Mouse (Mus musculus): Measurements from ENCODE around the gene Tacc2. TPM values are rescaled to one million over a fixed set of nuclear protein-coding genes. Genes with fewer than 3 reads are reported as not detected.

Tacc2 gene
- polyA plus RNA-seq, 1 experiment, result 72.2 TPM

DNA sequence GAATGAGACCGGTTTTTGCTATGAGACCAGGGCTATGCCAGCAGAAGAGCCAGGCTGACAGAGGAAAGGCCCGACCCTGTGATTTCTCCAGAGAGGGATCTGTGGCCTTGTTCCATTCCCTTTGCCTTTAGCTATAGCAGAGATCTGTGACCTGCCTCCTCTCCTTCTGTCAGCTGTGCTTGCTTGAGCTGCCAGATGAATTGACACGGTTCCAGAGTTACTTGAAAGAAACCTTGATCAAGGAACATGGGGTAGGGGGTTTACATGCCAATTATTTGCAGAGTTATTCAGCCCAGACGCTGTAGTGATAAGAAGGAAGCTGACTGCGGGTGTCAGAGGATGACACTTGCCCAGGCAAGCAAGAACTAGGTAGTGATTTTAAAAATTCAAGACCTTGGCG is 20.3 kb downstream of the Tacc2 start:
- DNase-seq, result no peak
- Histone ChIP-seq H3K27ac (ENCODE audit: insufficient read depth, low read depth, low read length) (no peak overlapping the region), H3K27me3 (replicated peaks; ENCODE audit: control insufficient read depth, insufficient read depth, low read length) (no peaks in the 10 kb centered on the region), H3K4me3 (ENCODE audit: insufficient read depth, low read depth, low read length) (no peak overlapping the region), H3K36me3 (ENCODE audit: control insufficient read depth, insufficient read depth, low read length) (no peaks in the 10 kb centered on the region), H3K4me1 (ENCODE audit: control insufficient read depth, insufficient read depth, low read length) (peaks cover 23% of the 10 kb centered on the region)
- 75% methylated on average over 6 of the region's 6 CpGs for WGBS
- TF ChIP-seq POLR2A (IDR thresholded peaks at IDR 0.05; ENCODE audit: low read depth, low read length) (no peak), CTCF (conservative IDR thresholded peaks at IDR 0.05; ENCODE audit: insufficient read depth, insufficient read length, low read depth, low read length) (no peak)

GRCm38 (mm10) chr7:130600074-130600473 is 22.8 kb downstream of the Tacc2 start:
- DNase-seq, result no peak
- Histone ChIP-seq H3K4me1 (ENCODE audit: control insufficient read depth, insufficient read depth, low read length) (peaks cover 33% of the 10 kb centered on the region), H3K4me3 (ENCODE audit: insufficient read depth, low read depth, low read length) (no peak overlapping the region), H3K27ac (ENCODE audit: insufficient read depth, low read depth, low read length) (no peak overlapping the region), H3K27me3 (replicated peaks; ENCODE audit: control insufficient read depth, insufficient read depth, low read length) (no peaks in the 10 kb centered on the region), H3K36me3 (ENCODE audit: control insufficient read depth, insufficient read depth, low read length) (no peaks in the 10 kb centered on the region; the same call in 1 of the 2 replicates)
- WGBS, result 58% methylated on average over 3 of the region's 3 CpGs
- no peak for TF ChIP-seq CTCF (conservative IDR thresholded peaks at IDR 0.05; ENCODE audit: insufficient read depth, insufficient read length, low read depth, low read length)
- no peak for TF ChIP-seq POLR2A (IDR thresholded peaks at IDR 0.05; ENCODE audit: low read depth, low read length)

DNA sequence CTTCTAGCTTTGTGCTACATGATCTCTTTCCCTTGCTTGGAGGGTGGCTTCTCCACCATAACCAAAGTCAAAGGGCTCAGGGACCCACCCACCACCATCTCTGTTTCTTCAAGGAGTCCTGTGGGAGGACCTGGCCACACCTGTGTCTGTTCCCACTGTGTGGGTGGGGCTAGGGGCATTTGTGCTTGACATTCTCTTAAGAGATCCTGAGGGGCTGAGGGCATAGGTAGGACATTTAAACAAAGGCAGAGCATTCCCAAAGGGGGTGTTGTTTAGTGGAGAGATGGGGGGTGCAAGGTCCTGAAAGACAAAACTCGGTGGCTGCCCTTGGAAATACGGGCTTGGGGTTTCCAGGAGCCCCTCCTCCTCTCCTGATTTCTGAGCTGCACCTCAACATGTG is 23.3 kb downstream of the Tacc2 start:
- H3K4me3 ChIP-seq (ENCODE audit: insufficient read depth, low read depth, low read length), result no peak overlapping the region
- no peak overlapping the region for H3K27ac ChIP-seq (ENCODE audit: insufficient read depth, low read depth, low read length)
- WGBS, result 60% methylated on average over 2 of the region's 2 CpGs
- peaks cover 36% of the 10 kb centered on the region for H3K4me1 ChIP-seq (ENCODE audit: control insufficient read depth, insufficient read depth, low read length)
- TF ChIP-seq CTCF (conservative IDR thresholded peaks at IDR 0.05; ENCODE audit: insufficient read depth, insufficient read length, low read depth, low read length) (no peak), POLR2A (IDR thresholded peaks at IDR 0.05; ENCODE audit: low read depth, low read length) (no peak)
- H3K27me3 ChIP-seq (replicated peaks; ENCODE audit: control insufficient read depth, insufficient read depth, low read length), result no peaks in the 10 kb centered on the region
- H3K36me3 ChIP-seq (ENCODE audit: control insufficient read depth, insufficient read depth, low read length), result no peaks in the 10 kb centered on the region; the same call in 1 of the 2 replicates
- no peak for DNase-seq

DNA sequence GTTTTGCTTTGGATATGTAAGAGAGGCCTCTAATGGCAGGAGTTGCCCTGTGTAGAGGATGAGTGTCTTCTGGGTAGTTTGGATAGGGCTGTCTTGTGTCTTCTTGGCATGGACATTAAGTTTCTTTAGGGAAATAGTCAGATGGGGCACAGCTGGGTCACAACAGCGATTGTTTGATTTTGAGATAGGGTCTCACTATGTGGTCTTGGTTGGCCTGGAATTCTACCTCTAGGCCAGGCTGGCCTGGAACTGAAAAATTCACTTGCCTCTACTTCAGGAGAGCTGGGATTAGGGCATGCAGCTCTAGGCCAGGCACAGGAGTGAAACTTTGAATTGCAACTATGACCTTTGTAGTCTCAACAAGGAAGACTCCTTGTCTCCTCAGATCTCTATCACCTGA is 25.6 kb downstream of the Tacc2 start:
- Histone ChIP-seq H3K4me1 (ENCODE audit: control insufficient read depth, insufficient read depth, low read length) (peaks cover 34% of the 10 kb centered on the region), H3K36me3 (ENCODE audit: control insufficient read depth, insufficient read depth, low read length) (no peaks in the 10 kb centered on the region; the same call in 1 of the 2 replicates), H3K27ac (ENCODE audit: insufficient read depth, low read depth, low read length) (peak overlapping the region; percentile 6; the same call in 1 of the 2 replicates), H3K4me3 (ENCODE audit: insufficient read depth, low read depth, low read length) (no peak overlapping the region), H3K27me3 (replicated peaks; ENCODE audit: control insufficient read depth, insufficient read depth, low read length) (no peaks in the 10 kb centered on the region)
- DNase-seq, result peak; percentile 50
- 84% methylated on average over 1 of the region's 1 CpGs for WGBS
- TF ChIP-seq CTCF (conservative IDR thresholded peaks at IDR 0.05; ENCODE audit: insufficient read depth, insufficient read length, low read depth, low read length), result no peak
- no peak for TF ChIP-seq POLR2A (IDR thresholded peaks at IDR 0.05; ENCODE audit: low read depth, low read length)

DNA sequence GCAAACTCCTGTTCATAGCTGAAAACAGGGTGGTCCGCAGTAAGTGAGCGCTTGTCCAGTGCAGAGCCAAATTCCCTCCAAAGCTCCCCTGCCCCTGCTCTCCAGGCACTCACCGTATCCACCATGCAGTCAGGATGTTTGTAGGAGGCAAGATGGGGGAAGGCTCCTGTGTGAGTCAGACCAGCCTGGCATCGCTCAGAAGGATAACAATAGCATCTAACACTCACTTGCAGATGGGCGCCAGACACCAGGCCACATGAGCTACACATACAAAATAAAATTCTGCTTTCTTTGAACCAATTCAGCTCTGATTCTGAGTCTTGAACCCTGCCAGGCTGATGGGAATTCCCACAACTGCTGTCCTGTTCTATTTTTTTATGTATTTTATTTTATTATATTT is 26.3 kb downstream of the Tacc2 start:
- Histone ChIP-seq H3K27ac (ENCODE audit: insufficient read depth, low read depth, low read length) (no peak overlapping the region), H3K4me1 (ENCODE audit: control insufficient read depth, insufficient read depth, low read length) (peaks cover 34% of the 10 kb centered on the region), H3K4me3 (ENCODE audit: insufficient read depth, low read depth, low read length) (no peak overlapping the region), H3K27me3 (replicated peaks; ENCODE audit: control insufficient read depth, insufficient read depth, low read length) (no peaks in the 10 kb centered on the region), H3K36me3 (ENCODE audit: control insufficient read depth, insufficient read depth, low read length) (no peaks in the 10 kb centered on the region; the same call in 1 of the 2 replicates)
- no peak for TF ChIP-seq CTCF (conservative IDR thresholded peaks at IDR 0.05; ENCODE audit: insufficient read depth, insufficient read length, low read depth, low read length)
- TF ChIP-seq POLR2A (IDR thresholded peaks at IDR 0.05; ENCODE audit: low read depth, low read length), result no peak
- no peak for DNase-seq
- 92% methylated on average over 5 of the region's 5 CpGs for WGBS

DNA sequence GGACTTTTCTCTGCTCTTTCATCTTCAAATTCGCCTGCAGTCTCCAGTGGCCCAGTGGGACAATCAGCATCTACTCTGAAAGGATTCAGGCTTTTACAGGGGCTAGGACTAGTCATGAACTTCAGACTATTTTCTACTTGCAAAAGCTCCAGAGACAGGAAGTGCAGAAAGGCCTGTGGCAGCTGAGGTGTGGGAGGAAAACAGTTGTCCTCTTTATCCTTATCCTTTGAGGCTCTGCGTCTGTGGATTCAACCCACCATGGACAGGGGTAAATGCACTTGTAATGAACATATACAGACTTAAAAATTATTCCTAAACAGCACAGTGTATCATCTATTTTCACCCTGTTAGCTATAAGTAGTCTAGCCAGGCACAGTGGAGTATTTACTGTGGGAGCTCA is 27.2 kb downstream of the Tacc2 start:
- no peak for TF ChIP-seq POLR2A (IDR thresholded peaks at IDR 0.05; ENCODE audit: low read depth, low read length)
- no peak for TF ChIP-seq CTCF (conservative IDR thresholded peaks at IDR 0.05; ENCODE audit: insufficient read depth, insufficient read length, low read depth, low read length)
- WGBS, result 88% methylated on average over 2 of the region's 2 CpGs
- no peak for DNase-seq
- Histone ChIP-seq H3K4me3 (ENCODE audit: insufficient read depth, low read depth, low read length) (no peak overlapping the region), H3K36me3 (ENCODE audit: control insufficient read depth, insufficient read depth, low read length) (no peaks in the 10 kb centered on the region; the same call in 1 of the 2 replicates), H3K4me1 (ENCODE audit: control insufficient read depth, insufficient read depth, low read length) (peaks cover 34% of the 10 kb centered on the region), H3K27me3 (replicated peaks; ENCODE audit: control insufficient read depth, insufficient read depth, low read length) (no peaks in the 10 kb centered on the region), H3K27ac (ENCODE audit: insufficient read depth, low read depth, low read length) (no peak overlapping the region)

- Histone ChIP-seq H3K27ac (ENCODE audit: insufficient read depth, low read depth, low read length) (no peak overlapping the region), H3K36me3 (ENCODE audit: control insufficient read depth, insufficient read depth, low read length) (no peaks in the 10 kb centered on the region; the same call in 1 of the 2 replicates), H3K4me1 (ENCODE audit: control insufficient read depth, insufficient read depth, low read length) (peaks cover 31% of the 10 kb centered on the region), H3K4me3 (ENCODE audit: insufficient read depth, low read depth, low read length) (no peak overlapping the region), H3K27me3 (replicated peaks; ENCODE audit: control insufficient read depth, insufficient read depth, low read length) (no peaks in the 10 kb centered on the region)
- 29% methylated on average over 6 of the region's 6 CpGs for WGBS
- DNase-seq, result peak; percentile 61
- peak; percentile 76 for TF ChIP-seq CTCF (conservative IDR thresholded peaks at IDR 0.05; ENCODE audit: insufficient read depth, insufficient read length, low read depth, low read length)
- no peak for TF ChIP-seq POLR2A (IDR thresholded peaks at IDR 0.05; ENCODE audit: low read depth, low read length)
Observed at GRCm38 (mm10) chr7:130605111-130605510, 27.9 kb downstream of the Tacc2 start.

Data from kidney, adult 2 months (tissue).